Mouse (Mus musculus) heart, postnatal 25 days (tissue): ENCODE measurements around the gene Fam222b. TPM values are rescaled to one million over a fixed set of nuclear protein-coding genes. Genes with fewer than 3 reads are reported as not detected.
A peak's percentile ranks its signal among the peaks of the same experiment; 100 is the strongest.
"Not testable (repeated sequence)": the region's sequence is repeated elsewhere in the genome, so short reads cannot be mapped to it uniquely, and the experiment has no call there.

Source experiments
- DNase-seq: peaks from one replicate; pipeline ENCODE4 v3.0.0; 2022; ENCODE audit warnings: low spot score
- intact Hi-C: fragments of 180-260 bp; cut with DNase I; formaldehyde crosslinking; loops from one replicate; pipeline ENCODE4 v1.15.1; 2025
- total RNA-seq, 2 experiments: library from RNA; stranded (reverse); gene quantifications; 2 replicates each; pipeline ENCODE4 v1.2.3; 2021

Fam222b gene
- 10 to 100 TPM; 10.8 to 12.3 TPM for total RNA-seq

GRCm38 (mm10) chr11:78094504-78095143 is at the start of gene Fam222b:
Gene Fam222b (plus strand): TSS chr11:78094660.
- DNase-seq, result peak; percentile 91
- intact Hi-C loops, result loop anchor here (5.0 kb wide), 1 partner anchor 38 kb away; no protein-coding TSS in a partner anchor

GRCm38 (mm10) chr11:78044758-78045251 is 49.7 kb upstream of the Fam222b start:
- intact Hi-C loops, result no loop called here
- DNase-seq, result peak; percentile 79

GRCm38 (mm10) chr11:78048637-78049036 is 45.8 kb upstream of the Fam222b start:
- intact Hi-C loops, DNase-seq: not testable (repeated sequence)

GRCm38 (mm10) chr11:78053078-78053477 is 41.4 kb upstream of the Fam222b start:
- no peak for DNase-seq
- intact Hi-C loops, result no loop called here

GRCm38 (mm10) chr11:78056946-78057345 is 37.5 kb upstream of the Fam222b start:
- DNase-seq, result no peak
- intact Hi-C loops, result no loop called here

- intact Hi-C loops, result loop anchor here (2.0 kb wide), 1 partner anchor 117 kb away; the partner anchor contains the start of genes Nek8 and Tlcd1
- peak; percentile 62 for DNase-seq
Measured at GRCm38 (mm10) chr11:78059833-78060757, 34.4 kb upstream of the Fam222b start.

GRCm38 (mm10) chr11:78062563-78062962 is 31.9 kb upstream of the Fam222b start:
- intact Hi-C loops, result no loop called here
- DNase-seq, result no peak

- intact Hi-C loops, result no loop called here
- DNase-seq, result no peak
Measured at GRCm38 (mm10) chr11:78065906-78066305, 28.6 kb upstream of the Fam222b start.

GRCm38 (mm10) chr11:78066641-78067040 is 27.8 kb upstream of the Fam222b start:
- DNase-seq, result no peak
- intact Hi-C loops, result no loop called here

- no peak for DNase-seq
- intact Hi-C loops, result no loop called here
Measured at GRCm38 (mm10) chr11:78067566-78067965, 26.9 kb upstream of the Fam222b start.

GRCm38 (mm10) chr11:78069130-78069529 is 25.3 kb upstream of the Fam222b start:
- DNase-seq, result no peak
- intact Hi-C loops, result no loop called here

GRCm38 (mm10) chr11:78069646-78070045 is 24.8 kb upstream of the Fam222b start:
- intact Hi-C loops, result no loop called here
- no peak for DNase-seq

GRCm38 (mm10) chr11:78071938-78072337 is 22.5 kb upstream of the Fam222b start:
- intact Hi-C loops, result no loop called here
- no peak for DNase-seq

GRCm38 (mm10) chr11:78072425-78073130 is 21.9 kb upstream of the Fam222b start:
- intact Hi-C loops, result no loop called here
- DNase-seq, result no peak

GRCm38 (mm10) chr11:78073577-78074276 is 20.7 kb upstream of the Fam222b start:
- intact Hi-C loops, result no loop called here
- DNase-seq, result no peak

GRCm38 (mm10) chr11:78074277-78074652 is 20.2 kb upstream of the Fam222b start:
- intact Hi-C loops, result no loop called here
- no peak for DNase-seq

- DNase-seq, result no peak
- intact Hi-C loops, result no loop called here
Measured at GRCm38 (mm10) chr11:78074666-78075065, 19.8 kb upstream of the Fam222b start.

- intact Hi-C loops, result loop anchor here (5.0 kb wide), 1 partner anchor 77 kb away; no protein-coding TSS in a partner anchor
- peak; percentile 64 for DNase-seq
Measured at GRCm38 (mm10) chr11:78079961-78080921, 14.2 kb upstream of the Fam222b start, which contains the start of gene Eral1. Gene Eral1 (minus strand): TSS chr11:78080383.
